Mouse (Mus musculus) heart, embryonic 15.5 days (tissue): ENCODE data around the gene Acp4. TPM values are rescaled to one million over a fixed set of nuclear protein-coding genes. Genes with fewer than 3 reads are reported as not detected.
"Not testable (repeated sequence)": the region's sequence is repeated elsewhere in the genome, so short reads cannot be mapped to it uniquely, and the experiment has no call there.

ENCODE experiments used
- ATAC-seq: fragments of 200-750 bp; cut with Nextera tagmentation; replicated peaks from 2 replicates; pipeline ENCODE4 v1.8.0; 2017; ENCODE audit warnings: low read depth, moderate TSS enrichment; ENCODE audit not compliant: insufficient number of reproducible peaks, insufficient read depth, low FRiP score
- H3K27ac ChIP-seq: fragments of 300-500 bp; sonication (generic); 2 replicates; pipeline ENCODE4 v1.5.1; 2015; ENCODE audit warnings: mild to moderate bottlenecking, inconsistent platforms
- H3K27me3 ChIP-seq: fragments of 300-500 bp; sonication (generic); 2 replicates; pipeline ENCODE4 v1.6.1; 2015; ENCODE audit warnings: inconsistent platforms
- H3K36me3 ChIP-seq: fragments of 300-500 bp; sonication (generic); 2 replicates; pipeline ENCODE4 v1.6.1; 2015; ENCODE audit warnings: mild to moderate bottlenecking, inconsistent platforms
- H3K4me1 ChIP-seq: fragments of 300-500 bp; sonication (generic); replicated peaks from 2 replicates; pipeline ENCODE4 v1.6.1; 2015; ENCODE audit warnings: inconsistent platforms
- H3K4me2 ChIP-seq: fragments of 300-500 bp; sonication (generic); 2 replicates; pipeline ENCODE4 v1.6.1; 2015; ENCODE audit warnings: inconsistent platforms, mild to moderate bottlenecking, moderate library complexity
- H3K4me3 ChIP-seq: fragments of 300-500 bp; sonication (generic); 2 replicates; pipeline ENCODE4 v1.5.1; 2015; ENCODE audit warnings: mild to moderate bottlenecking, inconsistent platforms
- H3K9ac ChIP-seq: fragments of 300-500 bp; sonication (generic); 2 replicates; pipeline ENCODE4 v1.6.1; 2015; ENCODE audit warnings: mild to moderate bottlenecking, inconsistent platforms
- H3K9me3 ChIP-seq: fragments of 300-500 bp; sonication (generic); replicated peaks from 2 replicates; pipeline ENCODE4 v1.6.1; 2016; ENCODE audit warnings: inconsistent platforms
- WGBS: fragments of 180-500 bp; shearing (Covaris S2); methylation state at CpG from one replicate; pipeline ENCODE4 v1.1.7; 2015; ENCODE audit warnings: mixed read lengths; 5-methylcytosine and 5-hydroxymethylcytosine counted together
- polyA plus RNA-seq: library from polyadenylated mRNA; unstranded; fragments of >200 nt; fragmentation: Nextera tagmentation; extraction: Ambion mirVana; gene quantifications from 2 replicates; pipeline ENCODE4 v1.2.1, GENCODE M21; 2015

The Acp4 gene
- polyA plus RNA-seq, 1 experiment from 2014 or later, result not detected

DNA sequence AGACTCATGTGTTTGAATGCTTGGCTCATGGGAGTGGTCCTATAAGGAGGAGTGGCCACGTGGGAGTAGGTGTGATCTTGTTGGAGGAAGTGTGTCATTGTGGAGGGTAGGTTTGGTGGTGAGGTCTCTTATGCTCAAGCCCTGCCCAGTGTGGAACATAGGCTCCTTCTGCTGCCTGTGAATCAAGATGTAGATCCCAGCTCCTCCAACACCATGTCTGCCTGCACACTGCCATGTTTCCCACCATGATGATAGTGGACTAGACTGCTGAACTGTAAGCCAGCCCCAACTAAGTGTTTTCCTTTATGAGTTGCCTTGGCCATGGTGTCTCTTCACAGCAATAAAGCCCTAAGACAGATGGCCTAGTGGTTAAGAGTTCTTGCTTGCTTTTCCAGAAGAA, 13.1 kb downstream of the Acp4 start:
- H3K4me3 ChIP-seq, result no peak overlapping the region
- peaks cover 18% of the 10 kb centered on the region for H3K4me1 ChIP-seq
- H3K9me3 ChIP-seq, result no peaks in the 10 kb centered on the region
- no peaks in the 10 kb centered on the region for H3K27me3 ChIP-seq
- ATAC-seq, result no peak
- WGBS, result 68% methylated on average over 1 of the region's 1 CpGs
- peaks cover 4% of the 10 kb centered on the region for H3K36me3 ChIP-seq
- H3K9ac ChIP-seq, result no peak overlapping the region
- H3K27ac ChIP-seq, result no peak overlapping the region
- H3K4me2 ChIP-seq, result no peak overlapping the region

DNA sequence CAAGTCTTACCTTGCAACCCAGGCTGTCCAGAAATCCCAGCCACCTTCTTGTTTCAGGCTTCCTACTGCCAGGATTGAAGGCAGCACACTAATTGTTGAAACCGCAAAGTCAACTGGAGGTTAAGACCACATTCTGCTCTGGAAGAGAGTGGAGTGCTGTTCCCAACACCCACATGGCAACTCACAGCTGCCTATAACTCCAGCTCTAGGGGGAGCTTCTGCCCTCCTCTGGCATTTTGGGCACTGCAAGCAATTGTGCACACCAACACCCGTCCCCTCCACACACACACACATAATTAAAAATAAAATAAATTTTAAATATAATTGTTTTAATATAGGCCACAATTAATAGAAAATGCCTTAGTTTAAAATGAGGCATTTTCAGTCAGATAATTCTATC, 16.0 kb downstream of the Acp4 start:
- Histone ChIP-seq H3K36me3 (no peaks in the 10 kb centered on the region), H3K27ac (no peak overlapping the region), H3K9me3 (no peaks in the 10 kb centered on the region), H3K27me3 (no peaks in the 10 kb centered on the region), H3K4me3 (no peak overlapping the region), H3K9ac (no peak overlapping the region), H3K4me2 (no peak overlapping the region), H3K4me1 (peaks cover 5% of the 10 kb centered on the region; the same call in 1 of the 2 replicates)
- 53% methylated on average over 2 of the region's 2 CpGs for WGBS
- ATAC-seq, result no peak

DNA sequence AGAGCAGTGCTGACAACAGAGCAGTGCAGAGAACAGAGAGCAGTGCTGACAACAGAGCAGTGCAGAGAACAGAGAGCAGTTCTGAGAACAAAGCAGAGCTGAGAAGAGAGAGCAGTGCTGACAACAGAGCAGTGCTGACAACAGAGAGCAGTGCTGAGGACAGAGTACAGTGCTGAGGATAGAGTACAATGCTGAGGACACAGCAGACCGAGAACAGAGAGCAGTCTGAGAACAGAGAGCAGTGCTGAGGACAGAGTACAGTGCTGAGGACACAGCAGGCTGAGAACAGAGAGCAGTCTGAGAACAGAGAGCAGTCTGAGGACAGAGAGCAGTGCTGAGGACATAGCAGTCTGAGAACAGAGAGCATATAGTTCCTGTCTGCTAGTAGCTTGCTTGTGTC, 16.5 kb downstream of the Acp4 start:
- Histone ChIP-seq H3K9ac (no peak overlapping the region), H3K4me1 (peaks cover 5% of the 10 kb centered on the region; the same call in 1 of the 2 replicates), H3K9me3 (no peaks in the 10 kb centered on the region), H3K27me3 (no peaks in the 10 kb centered on the region), H3K4me3 (no peak overlapping the region), H3K36me3 (no peaks in the 10 kb centered on the region), H3K4me2 (no peak overlapping the region), H3K27ac (no peak overlapping the region)
- 35% methylated on average over 1 of the region's 1 CpGs for WGBS
- ATAC-seq, result no peak

DNA sequence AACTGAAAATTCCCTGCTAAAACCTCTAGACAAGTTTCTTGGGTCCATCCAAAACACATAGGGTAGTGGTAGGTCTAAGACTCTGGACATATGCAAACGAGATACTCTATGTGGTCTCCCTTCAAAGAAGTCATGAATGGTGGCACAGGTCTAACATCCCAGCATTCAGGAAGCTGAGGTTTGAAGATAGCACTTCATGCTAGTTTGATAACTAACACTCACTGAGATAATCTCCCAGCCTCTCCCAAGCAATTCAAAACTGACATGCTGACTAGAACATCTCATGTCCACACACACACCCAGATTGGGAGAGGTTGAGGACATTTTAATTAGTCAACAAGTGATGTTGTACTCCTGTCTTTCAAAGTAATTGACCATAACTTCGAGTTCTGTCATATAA, 17.3 kb downstream of the Acp4 start:
- no peaks in the 10 kb centered on the region for H3K4me1 ChIP-seq
- no peaks in the 10 kb centered on the region for H3K9me3 ChIP-seq
- 57% methylated on average over 2 of the region's 2 CpGs for WGBS
- no peak overlapping the region for H3K27ac ChIP-seq
- no peak overlapping the region for H3K4me2 ChIP-seq
- H3K36me3 ChIP-seq, result no peaks in the 10 kb centered on the region
- no peaks in the 10 kb centered on the region for H3K27me3 ChIP-seq
- H3K4me3 ChIP-seq, result no peak overlapping the region
- no peak for ATAC-seq
- no peak overlapping the region for H3K9ac ChIP-seq

DNA sequence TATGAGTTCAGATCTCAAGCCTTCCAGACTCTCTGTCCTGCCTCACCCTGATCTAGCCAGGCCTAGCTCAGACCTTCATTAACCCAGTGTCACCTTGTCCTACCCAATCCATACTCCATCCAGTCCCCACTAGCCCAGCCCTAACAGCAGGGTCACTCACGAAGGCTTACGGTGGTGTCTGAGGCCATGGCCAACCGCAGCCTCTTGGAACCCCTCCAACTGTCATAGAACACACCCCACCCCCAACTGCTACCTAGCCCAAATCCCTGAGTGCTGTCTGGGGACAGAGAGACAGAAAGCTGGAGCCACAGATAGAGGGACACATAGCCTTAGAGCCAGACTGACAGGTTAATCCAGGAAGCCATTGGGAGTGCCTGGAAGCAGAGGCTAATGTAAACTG, 21.3 kb downstream of the Acp4 start, which contains the start of gene Gm36864:
Gene Gm36864, plus strand, starts transcription at position 269 of the 400 bp plus-strand sequence.
- no peak within 1 kb of the TSS for H3K27ac ChIP-seq
- 49% methylated on average over 3 of the region's 3 CpGs for WGBS
- ATAC-seq, result no peak
- no peaks in the 10 kb centered on the region for H3K4me1 ChIP-seq
- H3K4me2 ChIP-seq, result no peak within 1 kb of the TSS
- H3K27me3 ChIP-seq, result no peaks in the 10 kb centered on the region
- no peak within 1 kb of the TSS for H3K4me3 ChIP-seq
- no peak within 1 kb of the TSS; the same call in 1 of the 2 replicates for H3K9ac ChIP-seq
- H3K9me3 ChIP-seq, result no peaks in the 10 kb centered on the region
- H3K36me3 ChIP-seq, result no peaks in the 10 kb centered on the region

DNA sequence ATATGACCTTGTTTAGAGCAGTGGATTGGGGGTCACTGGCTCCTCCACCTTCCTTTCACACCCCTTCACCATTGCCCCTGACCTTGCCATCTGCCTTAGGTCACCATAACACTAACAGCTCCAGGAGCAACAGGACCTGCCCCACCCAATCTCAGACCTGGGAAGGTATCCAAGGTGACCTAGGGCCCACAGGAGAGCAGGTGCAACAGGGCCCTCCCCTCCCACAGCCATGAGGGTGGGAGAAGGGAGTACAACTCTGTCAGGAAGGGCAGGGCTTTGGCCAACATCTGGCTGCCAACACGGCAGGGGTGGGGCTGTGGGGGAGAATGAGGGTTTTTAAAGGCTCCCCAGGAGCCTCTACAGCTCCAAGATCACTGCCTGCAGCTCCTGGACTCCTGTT, 32.1 kb downstream of the Acp4 start, which contains the start of gene Klk1:
Gene Klk1, plus strand, starts transcription at position 285 of the 400 bp plus-strand sequence.
- WGBS, result 44% methylated on average over 1 of the region's 1 CpGs
- no peak for ATAC-seq

DNA sequence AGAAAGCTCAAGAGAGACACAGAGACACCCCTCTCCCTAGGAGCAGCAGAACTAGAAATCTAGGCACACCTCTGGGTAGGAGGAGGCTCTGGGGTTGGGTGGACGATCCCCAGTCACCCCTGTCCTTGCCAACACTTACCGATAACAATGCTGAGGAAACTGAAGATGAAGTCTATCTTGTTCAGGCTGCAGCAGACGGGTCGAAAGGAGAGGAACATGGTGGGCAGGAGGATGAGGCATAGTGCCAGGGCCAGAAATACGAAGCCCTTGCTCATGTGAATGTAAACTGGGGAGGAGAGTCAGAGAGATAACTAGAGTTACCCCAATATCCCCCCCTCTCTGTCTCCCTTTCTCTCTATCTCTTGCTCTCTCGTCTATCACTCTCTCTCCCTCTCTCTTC, 34.8 kb downstream of the Acp4 start:
- H3K4me3 ChIP-seq, H3K27ac ChIP-seq, H3K4me1 ChIP-seq, H3K27me3 ChIP-seq, H3K36me3 ChIP-seq, H3K9ac ChIP-seq, H3K4me2 ChIP-seq, ATAC-seq, H3K9me3 ChIP-seq: not testable (repeated sequence)
- 54% methylated on average over 6 of the region's 6 CpGs for WGBS

More for the DNA sequence above, 32.1 kb downstream of the Acp4 start, which contains the start of gene Klk1:
- no peaks in the 10 kb centered on the region for H3K27me3 ChIP-seq
- H3K4me3 ChIP-seq, result no peak within 1 kb of the TSS
- no peak within 1 kb of the TSS for H3K4me2 ChIP-seq
- H3K9me3 ChIP-seq, result no peaks in the 10 kb centered on the region
- H3K36me3 ChIP-seq, result no peaks in the 10 kb centered on the region
- H3K27ac ChIP-seq, result no peak within 1 kb of the TSS
- H3K9ac ChIP-seq, result no peak within 1 kb of the TSS
- no peaks in the 10 kb centered on the region for H3K4me1 ChIP-seq

- WGBS, result 54% methylated on average over 10 of the region's 10 CpGs
- not testable (repeated sequence) for ATAC-seq, H3K27me3 ChIP-seq, H3K9ac ChIP-seq, H3K27ac ChIP-seq, H3K4me3 ChIP-seq, H3K36me3 ChIP-seq, H3K4me2 ChIP-seq, H3K4me1 ChIP-seq, H3K9me3 ChIP-seq
These were observed 35.6 kb downstream of the Acp4 start for GRCm38 (mm10) chr7:44221601-44222000.

GRCm38 (mm10) chr7:44215645-44216044, 41.5 kb downstream of the Acp4 start, which contains the start of gene Klk1b5:
TSS of gene Klk1b5 (plus strand) at chr7:44215945.
- H3K27ac ChIP-seq, result no peak within 1 kb of the TSS
- H3K36me3 ChIP-seq, result no peaks in the 10 kb centered on the region
- no peaks in the 10 kb centered on the region for H3K27me3 ChIP-seq
- H3K4me1 ChIP-seq, result no peaks in the 10 kb centered on the region
- H3K4me2 ChIP-seq, result no peak within 1 kb of the TSS
- ATAC-seq, result no peak
- 63% methylated on average over 1 of the region's 1 CpGs for WGBS
- H3K4me3 ChIP-seq, result no peak within 1 kb of the TSS
- no peak within 1 kb of the TSS for H3K9ac ChIP-seq
- H3K9me3 ChIP-seq, result no peaks in the 10 kb centered on the region

DNA sequence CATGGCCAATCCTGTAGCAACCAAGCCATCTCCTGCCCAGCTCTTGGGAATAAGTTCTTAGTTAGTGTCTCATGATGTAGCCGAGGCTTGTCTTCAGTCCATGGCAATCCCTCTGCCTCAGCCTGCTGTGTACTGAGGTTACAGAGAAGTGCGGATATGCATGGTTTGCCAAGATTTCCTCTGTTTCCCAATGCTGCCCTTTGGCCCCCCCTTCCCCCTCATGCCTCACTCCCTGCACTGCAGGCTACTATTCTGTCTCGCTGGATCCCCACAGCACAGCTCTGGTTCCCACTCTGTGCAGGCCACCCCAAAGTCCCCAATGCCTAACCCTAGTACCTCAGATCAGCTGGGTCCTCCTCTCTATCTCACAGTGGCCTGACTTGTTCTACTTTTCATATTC, 48.9 kb downstream of the Acp4 start:
- H3K27me3 ChIP-seq, result no peaks in the 10 kb centered on the region
- no peaks in the 10 kb centered on the region for H3K36me3 ChIP-seq
- no peaks in the 10 kb centered on the region for H3K4me1 ChIP-seq
- no peaks in the 10 kb centered on the region for H3K9me3 ChIP-seq
- no peak overlapping the region for H3K4me2 ChIP-seq
- no peak overlapping the region for H3K27ac ChIP-seq
- H3K9ac ChIP-seq, result no peak overlapping the region
- WGBS, result 72% methylated on average over 3 of the region's 3 CpGs
- no peak for ATAC-seq
- H3K4me3 ChIP-seq, result no peak overlapping the region

GRCm38 (mm10) chr7:44207135-44207534, 50.0 kb downstream of the Acp4 start, which contains the start of gene Klk1b4:
TSS of gene Klk1b4 (plus strand) at chr7:44207435.
- WGBS, result 43% methylated on average over 3 of the region's 3 CpGs
- not testable (repeated sequence) for H3K27ac ChIP-seq, H3K9ac ChIP-seq, H3K9me3 ChIP-seq, H3K4me1 ChIP-seq, H3K4me2 ChIP-seq, H3K27me3 ChIP-seq, H3K36me3 ChIP-seq, ATAC-seq, H3K4me3 ChIP-seq
